Mouse (Mus musculus): ENCODE data around the gene Foxl2. TPM values are rescaled to one million over a fixed set of nuclear protein-coding genes. Genes with fewer than 3 reads are reported as not detected.

The Foxl2 gene
- total RNA-seq, 2 experiments from 2014 or later: not detected

Other genes with a start within 250 kb of the Foxl2 start
- not detected for gene Prr23a1, start 112.8 kb upstream of the Foxl2 start, total RNA-seq (2021)
- gene Prr23a2, start 98.8 kb upstream of the Foxl2 start, total RNA-seq (2021): not detected
- gene Prr23a3, start 90.5 kb upstream of the Foxl2 start, total RNA-seq (2021): not detected
- not detected for gene 7420426K07Rik, start 52.2 kb upstream of the Foxl2 start, total RNA-seq (2021)
- 1 to 10 TPM; 4.0 to 4.5 TPM for gene Faim, start 31.1 kb downstream of the Foxl2 start, total RNA-seq (2021)
- not detected for gene Gm1123, start 80.4 kb downstream of the Foxl2 start, total RNA-seq (2021)
- 1 to 10 TPM; 3.2 to 3.8 TPM for gene Pik3cb, start 185.3 kb downstream of the Foxl2 start, total RNA-seq (2021)

Data from gastrocnemius, postnatal 14 days (tissue).